Mouse (Mus musculus) thymus, adult 2 months (tissue): ENCODE results near the gene Tbc1d14.

Experiments used
- CTCF ChIP-seq: fragments of 200-500 bp; IDR thresholded peaks from 2 replicates; pipeline ENCODE4 v1.5.1; 2012; ENCODE audit warnings: mild to moderate bottlenecking, control low read depth, low read length, moderate library complexity, borderline replicate concordance; ENCODE audit not compliant: control insufficient read depth, poor library complexity, insufficient read depth; ENCODE audit errors: extremely low read depth
- POLR2A ChIP-seq: fragments of 200-500 bp; IDR thresholded peaks from 2 replicates; pipeline ENCODE4 v1.6.1; 2012; ENCODE audit warnings: mild to moderate bottlenecking, low read length, control low read depth, moderate library complexity; ENCODE audit not compliant: control insufficient read depth, poor library complexity, insufficient read depth; ENCODE audit errors: extremely low read depth

DNA sequence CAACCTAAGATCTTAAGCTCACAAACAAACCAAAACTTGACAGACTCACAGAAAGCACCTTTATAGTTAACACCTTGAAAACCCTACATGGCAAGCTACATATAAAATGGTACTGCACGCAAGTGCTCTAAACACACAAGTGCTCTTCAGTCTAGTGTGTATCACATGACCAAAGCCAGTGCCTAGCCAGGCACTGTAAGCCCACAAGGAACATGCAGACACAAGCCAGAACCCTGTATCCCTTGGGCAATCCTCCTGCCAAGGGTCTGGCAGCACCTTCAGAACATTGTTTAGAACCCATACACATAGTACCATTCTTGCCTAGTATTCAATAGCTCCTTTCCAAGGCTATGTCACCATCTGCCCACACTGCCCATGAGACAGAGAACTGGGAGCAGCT is 48.3 kb downstream of the Tbc1d14 start:
- TF ChIP-seq CTCF (no peak), POLR2A (no peak)
